Mouse (Mus musculus) kidney, adult 2 months (tissue): Measurements from ENCODE around the gene Whrn. TPM values are rescaled to one million over a fixed set of nuclear protein-coding genes. Genes with fewer than 3 reads are reported as not detected.

Experiments
- DNase-seq: peaks from one replicate; pipeline ENCODE4 v3.0.0; 2021
- H3K27ac ChIP-seq: fragments of 200-500 bp; 2 replicates; pipeline ENCODE4 v1.5.1; 2012; ENCODE audit warnings: low read depth, low read length, control low read depth, inconsistent platforms; ENCODE audit not compliant: insufficient read depth
- H3K27me3 ChIP-seq: fragments of 200-500 bp; replicated peaks from 2 replicates; pipeline ENCODE4 v1.6.1; 2012; ENCODE audit warnings: mild to moderate bottlenecking, moderate library complexity, low read length, inconsistent platforms; ENCODE audit not compliant: control insufficient read depth, insufficient read depth
- H3K36me3 ChIP-seq: fragments of 200-500 bp; 2 replicates; pipeline ENCODE4 v1.6.1; 2012; ENCODE audit warnings: mild to moderate bottlenecking, moderate library complexity, low read length, inconsistent platforms; ENCODE audit not compliant: control insufficient read depth, insufficient read depth
- H3K4me1 ChIP-seq: fragments of 200-500 bp; 2 replicates; pipeline ENCODE4 v1.6.1; 2011; ENCODE audit warnings: low read length; ENCODE audit not compliant: control insufficient read depth, insufficient read depth
- H3K4me3 ChIP-seq: fragments of 200-500 bp; 2 replicates; pipeline ENCODE4 v1.5.1; 2011; ENCODE audit warnings: mild to moderate bottlenecking, low read depth, low read length, control low read depth; ENCODE audit not compliant: insufficient read depth
- CTCF ChIP-seq: fragments of 200-500 bp; conservative IDR thresholded peaks from 2 replicates; pipeline ENCODE4 v1.5.1; 2011; ENCODE audit warnings: low read depth, mild to moderate bottlenecking, control low read depth, low read length, moderate library complexity, mixed read lengths; ENCODE audit not compliant: insufficient read depth, insufficient read length
- POLR2A ChIP-seq: fragments of 200-500 bp; IDR thresholded peaks from one replicate; pipeline ENCODE4 v1.6.1; 2011; ENCODE audit warnings: low read depth, low read length, control low read depth
- WGBS: fragments of 180-500 bp; shearing (Covaris S2); methylation state at CpG from one replicate; pipeline ENCODE4 v1.1.7; 2018; 5-methylcytosine and 5-hydroxymethylcytosine counted together
- polyA plus RNA-seq: library from polyadenylated mRNA; depleted of rRNA; stranded (reverse); fragments of >200 nt; gene quantifications from 2 replicates; pipeline ENCODE4 v1.2.3, GENCODE M21; 2012

Gene Whrn
- polyA plus RNA-seq, 1 experiment, result 20.3 TPM

GRCm38 (mm10) chr4:63418270-63418669 is 77.5 kb downstream of the Whrn start:
- H3K4me1 ChIP-seq, result no peaks in the 10 kb centered on the region
- no peak overlapping the region for H3K4me3 ChIP-seq
- no peaks in the 10 kb centered on the region for H3K27me3 ChIP-seq
- TF ChIP-seq POLR2A, result no peak
- no peak for TF ChIP-seq CTCF
- no peaks in the 10 kb centered on the region for H3K36me3 ChIP-seq
- 63% methylated on average over 11 of the region's 11 CpGs for WGBS
- no peak for DNase-seq
- H3K27ac ChIP-seq, result no peak overlapping the region

- Histone ChIP-seq H3K36me3 (no peaks in the 10 kb centered on the region), H3K4me1 (no peaks in the 10 kb centered on the region), H3K4me3 (no peak overlapping the region), H3K27ac (no peak overlapping the region), H3K27me3 (no peaks in the 10 kb centered on the region)
- TF ChIP-seq POLR2A, result no peak
- TF ChIP-seq CTCF, result peak; percentile 80
- WGBS, result 22% methylated on average over 9 of the region's 9 CpGs
- peak; percentile 81 for DNase-seq
These were observed 78.4 kb downstream of the Whrn start for GRCm38 (mm10) chr4:63417318-63417957.

GRCm38 (mm10) chr4:63414951-63415350 is 80.8 kb downstream of the Whrn start:
- no peaks in the 10 kb centered on the region for H3K4me1 ChIP-seq
- DNase-seq, result no peak
- H3K36me3 ChIP-seq, result no peaks in the 10 kb centered on the region
- 70% methylated on average over 5 of the region's 5 CpGs for WGBS
- no peak overlapping the region for H3K27ac ChIP-seq
- H3K4me3 ChIP-seq, result no peak overlapping the region
- TF ChIP-seq POLR2A (no peak), CTCF (no peak)
- H3K27me3 ChIP-seq, result no peaks in the 10 kb centered on the region

- Histone ChIP-seq H3K27me3 (no peaks in the 10 kb centered on the region), H3K4me1 (no peaks in the 10 kb centered on the region), H3K36me3 (no peaks in the 10 kb centered on the region), H3K27ac (no peak overlapping the region), H3K4me3 (no peak overlapping the region)
- DNase-seq, result no peak
- WGBS, result 57% methylated on average over 5 of the region's 5 CpGs
- TF ChIP-seq POLR2A, result no peak
- TF ChIP-seq CTCF, result no peak
These were observed 84.6 kb downstream of the Whrn start for GRCm38 (mm10) chr4:63411222-63411621.

DNA sequence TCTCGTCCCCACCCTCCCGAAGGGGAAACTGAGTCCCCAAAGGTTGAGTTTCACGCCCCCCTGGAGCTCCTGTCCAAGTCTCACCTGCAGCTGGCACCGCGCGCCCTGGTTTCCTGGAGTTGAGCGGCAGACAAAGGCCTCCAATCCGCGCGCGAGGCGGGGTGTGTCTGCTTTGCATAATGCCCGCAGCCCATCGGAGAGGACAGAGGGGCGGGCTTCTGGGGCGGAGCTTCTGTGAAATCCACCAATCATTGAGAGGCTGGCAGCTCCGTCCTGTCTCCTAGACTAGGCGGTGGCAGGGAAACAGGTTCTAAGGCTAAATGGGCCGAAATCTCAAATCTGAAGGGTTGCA is 85.2 kb downstream of the Whrn start:
- no peaks in the 10 kb centered on the region for H3K27me3 ChIP-seq
- H3K36me3 ChIP-seq, result no peaks in the 10 kb centered on the region
- H3K27ac ChIP-seq, result no peak overlapping the region
- peak; percentile 96 for DNase-seq
- no peaks in the 10 kb centered on the region for H3K4me1 ChIP-seq
- H3K4me3 ChIP-seq, result peak overlapping the region; percentile 65
- TF ChIP-seq CTCF (no peak), POLR2A (no peak)
- under 1% methylated on average over 19 of the region's 19 CpGs for WGBS

GRCm38 (mm10) chr4:63409908-63410582 is 85.7 kb downstream of the Whrn start:
- no peak for TF ChIP-seq CTCF
- no peak for TF ChIP-seq POLR2A
- WGBS, result under 1% methylated on average over 39 of the region's 39 CpGs
- peak overlapping the region; percentile 65 for H3K4me3 ChIP-seq
- no peaks in the 10 kb centered on the region for H3K4me1 ChIP-seq
- no peaks in the 10 kb centered on the region for H3K36me3 ChIP-seq
- no peak for DNase-seq
- H3K27ac ChIP-seq, result no peak overlapping the region
- no peaks in the 10 kb centered on the region for H3K27me3 ChIP-seq

- TF ChIP-seq CTCF (no peak), POLR2A (no peak)
- 4% methylated on average over 18 of the region's 18 CpGs for WGBS
- DNase-seq, result no peak
- H3K4me3 ChIP-seq, result peak overlapping the region; percentile 65
- no peaks in the 10 kb centered on the region for H3K4me1 ChIP-seq
- no peaks in the 10 kb centered on the region for H3K36me3 ChIP-seq
- no peak overlapping the region for H3K27ac ChIP-seq
- H3K27me3 ChIP-seq, result no peaks in the 10 kb centered on the region
These were observed 86.4 kb downstream of the Whrn start for GRCm38 (mm10) chr4:63409317-63409907.
